Mouse (Mus musculus) embryonic facial prominence, embryonic 14.5 days (tissue): ENCODE results near the gene Slc51a. TPM values are rescaled to one million over a fixed set of nuclear protein-coding genes. Genes with fewer than 3 reads are reported as not detected.

Experiments used
- ATAC-seq: fragments of 200-750 bp; cut with Nextera tagmentation; 2 replicates; pipeline ENCODE4 v1.8.0; 2017; ENCODE audit warnings: low read depth, moderate number of reproducible peaks, moderate TSS enrichment
- DNase-seq: peaks from one replicate; pipeline ENCODE4 v3.0.0-alpha.2; 2015; ENCODE audit warnings: low spot score
- H3K27ac ChIP-seq: fragments of 300-500 bp; sonication (generic); replicated peaks from 2 replicates; pipeline ENCODE4 v1.5.1; 2014; ENCODE audit warnings: low read depth, mild to moderate bottlenecking, low read length, moderate library complexity
- H3K27me3 ChIP-seq: fragments of 300-500 bp; sonication (generic); replicated peaks from 2 replicates; pipeline ENCODE4 v1.6.1; 2014; ENCODE audit warnings: low read length; ENCODE audit not compliant: control insufficient read depth, insufficient read depth
- H3K36me3 ChIP-seq: fragments of 300-500 bp; sonication (generic); 2 replicates; pipeline ENCODE4 v1.6.1; 2014; ENCODE audit warnings: low read length, mixed read lengths; ENCODE audit not compliant: control insufficient read depth, insufficient read depth
- H3K4me1 ChIP-seq: fragments of 300-500 bp; sonication (generic); 2 replicates; pipeline ENCODE4 v1.6.1; 2014; ENCODE audit warnings: antibody characterized with exemption, low read length; ENCODE audit not compliant: control insufficient read depth, insufficient read depth
- H3K4me2 ChIP-seq: fragments of 300-500 bp; sonication (generic); 2 replicates; pipeline ENCODE4 v1.6.1; 2014; ENCODE audit warnings: low read depth, mild to moderate bottlenecking, low read length, moderate library complexity, mixed read lengths
- H3K4me3 ChIP-seq: fragments of 300-500 bp; sonication (generic); 2 replicates; pipeline ENCODE4 v1.5.1; 2014; ENCODE audit warnings: low read depth, mild to moderate bottlenecking, low read length
- H3K9ac ChIP-seq: fragments of 300-500 bp; sonication (generic); 2 replicates; pipeline ENCODE4 v1.6.1; 2014; ENCODE audit warnings: low read depth, mild to moderate bottlenecking, low read length, moderate library complexity, mixed read lengths
- H3K9me3 ChIP-seq: fragments of 300-500 bp; sonication (generic); 2 replicates; pipeline ENCODE4 v1.6.1; 2016; ENCODE audit warnings: low read length; ENCODE audit not compliant: control insufficient read depth
- WGBS: fragments of 180-500 bp; shearing (Covaris S2); extraction: QIAGEN DNeasy Blood & Tissue Kit; methylation state at CpG from one replicate; pipeline ENCODE4 v1.1.7; 2014; 5-methylcytosine and 5-hydroxymethylcytosine counted together
- polyA plus RNA-seq: library from polyadenylated mRNA; unstranded; fragments of >200 nt; fragmentation: Nextera tagmentation; extraction: Ambion mirVana; gene quantifications from 2 replicates; pipeline ENCODE4 v1.2.1, GENCODE M21; 2014

Gene Slc51a
- polyA plus RNA-seq, 1 experiment from 2014 or later: 0.29 TPM

DNA sequence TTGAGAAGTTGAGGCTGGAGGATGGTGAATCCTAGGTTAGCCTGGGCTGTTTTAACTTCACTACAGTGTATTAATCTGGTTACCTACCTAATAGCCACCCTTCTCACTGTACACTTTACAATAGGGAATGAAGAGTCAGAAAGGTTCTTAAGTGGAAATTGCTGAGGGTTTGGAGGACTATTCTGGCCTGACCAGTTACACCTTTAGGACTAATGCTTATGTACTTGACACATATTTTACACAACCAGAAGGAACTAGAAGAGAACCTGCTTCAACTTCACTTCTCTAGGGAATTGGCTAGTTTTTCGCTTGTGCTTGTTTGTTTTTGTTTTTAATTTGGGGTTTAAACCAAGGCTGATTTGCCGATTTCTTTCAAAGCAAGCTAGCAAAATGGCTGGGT is 54.5 kb downstream of the Slc51a start:
- H3K9ac ChIP-seq: no peak overlapping the region
- peaks cover 11% of the 10 kb centered on the region; the same call in 1 of the 2 replicates for H3K4me1 ChIP-seq
- DNase-seq: no peak
- H3K4me2 ChIP-seq: no peak overlapping the region
- no peaks in the 10 kb centered on the region for H3K27me3 ChIP-seq
- H3K27ac ChIP-seq: no peak overlapping the region
- no peak overlapping the region for H3K4me3 ChIP-seq
- H3K9me3 ChIP-seq: no peaks in the 10 kb centered on the region
- no peaks in the 10 kb centered on the region for H3K36me3 ChIP-seq
- WGBS: 81% methylated on average over 2 of the region's 2 CpGs
- ATAC-seq: no peak

DNA sequence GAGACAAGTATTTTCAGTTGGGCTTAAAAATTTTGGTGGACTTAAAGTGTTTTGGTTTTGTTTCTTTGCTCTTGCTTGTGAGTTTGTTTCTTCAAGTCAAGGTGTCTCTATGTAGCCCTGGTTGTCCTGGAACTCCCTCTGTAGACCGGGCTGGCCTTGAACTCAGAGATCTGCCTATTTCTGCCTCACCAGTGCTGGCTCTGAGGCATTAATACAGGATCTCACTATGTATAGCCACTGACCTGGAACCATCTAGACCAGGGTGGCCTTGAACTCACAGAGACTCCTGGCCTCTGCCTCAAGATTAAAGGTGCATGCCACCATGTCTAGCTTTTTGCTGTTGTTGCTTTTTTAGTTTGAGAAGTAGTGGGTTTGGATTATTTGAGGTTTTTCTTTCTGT is 55.8 kb downstream of the Slc51a start:
- DNase-seq: no peak
- peaks cover 11% of the 10 kb centered on the region; the same call in 1 of the 2 replicates for H3K4me1 ChIP-seq
- ATAC-seq: no peak
- peak overlapping the region; percentile 81; the same call in 1 of the 2 replicates for H3K9ac ChIP-seq
- H3K9me3 ChIP-seq: no peaks in the 10 kb centered on the region
- H3K4me2 ChIP-seq: peak overlapping the region; percentile 85
- no peaks in the 10 kb centered on the region for H3K27me3 ChIP-seq
- H3K27ac ChIP-seq: no peak overlapping the region
- H3K36me3 ChIP-seq: no peaks in the 10 kb centered on the region
- peak overlapping the region; percentile 85 for H3K4me3 ChIP-seq
- 92% methylated on average over 1 of the region's 1 CpGs for WGBS

DNA sequence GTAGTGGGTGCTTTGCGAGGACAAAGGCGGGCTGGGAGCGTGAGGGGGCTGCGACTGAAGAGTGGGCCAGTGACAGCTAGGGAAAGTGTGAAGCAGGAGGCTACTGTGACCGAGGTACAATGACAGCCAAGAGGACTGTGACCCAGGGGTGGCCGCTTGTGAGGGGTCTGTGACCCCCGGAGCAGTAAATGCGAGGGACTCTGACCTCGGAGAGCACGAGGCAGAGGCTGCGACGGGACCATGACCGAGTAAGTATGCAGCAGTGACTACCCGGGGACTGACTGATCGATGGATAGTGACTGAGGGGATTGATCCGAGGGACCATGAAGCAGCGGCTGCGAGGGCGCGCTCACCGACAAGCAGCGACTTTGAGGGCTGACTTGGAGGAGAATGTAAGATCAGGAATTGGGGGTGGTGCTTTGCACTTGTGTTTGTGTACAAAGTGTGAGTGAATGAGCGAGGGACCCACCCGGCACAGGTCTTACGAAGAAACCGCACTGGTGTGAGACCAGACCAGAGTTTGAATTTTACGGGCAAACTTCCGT is 56.6 kb downstream of the Slc51a start:
- Histone ChIP-seq H3K4me1 (peaks cover 11% of the 10 kb centered on the region; the same call in 1 of the 2 replicates), H3K27me3 (no peaks in the 10 kb centered on the region), H3K9me3 (no peaks in the 10 kb centered on the region), H3K4me2 (peak overlapping the region; percentile 85), H3K27ac (peak overlapping the region; percentile 88), H3K9ac (peak overlapping the region; percentile 81), H3K36me3 (no peaks in the 10 kb centered on the region), H3K4me3 (peak overlapping the region; percentile 85)
- under 1% methylated on average over 28 of the region's 28 CpGs for WGBS
- DNase-seq: no peak
- ATAC-seq: peak; percentile 24

DNA sequence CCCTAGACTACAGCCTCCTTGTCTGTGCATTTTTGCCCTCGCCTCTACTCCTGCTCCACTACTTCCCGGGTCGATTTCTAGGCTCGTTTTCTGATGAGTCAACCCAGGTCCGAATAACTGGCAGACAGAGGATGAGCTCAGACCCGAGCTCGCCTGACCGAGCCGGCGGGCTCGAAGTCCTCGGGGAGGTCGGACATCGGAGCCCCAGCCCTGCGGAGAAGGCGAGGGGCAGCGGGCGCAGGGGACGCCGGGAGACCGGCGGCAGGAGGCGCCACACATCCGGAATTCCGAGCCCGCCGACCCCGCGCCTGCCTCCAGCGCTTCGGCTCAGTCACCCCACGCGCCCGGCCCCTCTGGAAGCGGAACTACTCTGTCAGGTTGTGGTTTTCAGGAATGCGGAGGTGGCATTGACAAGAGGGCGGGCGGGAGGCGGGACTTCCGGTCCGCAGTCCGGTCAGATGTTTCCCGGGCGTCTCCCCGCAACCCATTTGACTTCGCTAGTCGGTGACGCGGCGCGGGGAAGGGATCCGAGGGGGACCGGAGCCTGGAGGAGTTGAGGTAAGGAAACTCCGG is 57.1 kb downstream of the Slc51a start, which contains the start of gene Pcyt1a:
TSS of gene Pcyt1a (plus strand) at position 448 of the 573 bp plus-strand sequence.
- Histone ChIP-seq H3K4me1 (peaks cover 11% of the 10 kb centered on the region; the same call in 1 of the 2 replicates), H3K36me3 (no peaks in the 10 kb centered on the region), H3K4me2 (peak within 1 kb of the TSS; percentile 85), H3K27ac (peak within 1 kb of the TSS; percentile 88), H3K27me3 (no peaks in the 10 kb centered on the region), H3K9ac (peak within 1 kb of the TSS; percentile 81), H3K4me3 (peak within 1 kb of the TSS; percentile 85), H3K9me3 (no peaks in the 10 kb centered on the region)
- DNase-seq: peak; percentile 97
- under 1% methylated on average over 39 of the region's 54 CpGs for WGBS
- peak; percentile 99 for ATAC-seq

DNA sequence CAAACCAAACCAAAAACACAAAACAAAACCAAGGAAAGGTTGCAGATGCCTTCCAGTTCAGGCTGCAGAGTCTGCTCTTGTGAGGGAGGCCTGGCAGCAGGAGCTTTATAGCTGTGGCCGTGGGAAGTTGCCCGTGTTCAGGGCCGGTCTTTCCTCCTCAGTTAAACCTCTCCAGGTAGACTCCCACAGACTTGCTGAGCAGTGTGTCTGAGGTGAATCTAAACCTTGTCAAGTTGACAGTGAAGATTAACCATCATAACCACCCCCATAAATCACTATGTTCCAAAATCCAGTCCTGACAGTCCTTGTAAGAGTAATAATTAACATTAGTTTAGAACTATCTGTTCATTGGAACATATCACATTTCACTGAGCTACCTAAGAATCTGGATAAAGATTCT is 60.2 kb downstream of the Slc51a start:
- ATAC-seq: no peak
- peaks cover 11% of the 10 kb centered on the region; the same call in 1 of the 2 replicates for H3K4me1 ChIP-seq
- 93% methylated on average over 3 of the region's 3 CpGs for WGBS
- H3K9ac ChIP-seq: no peak overlapping the region
- no peaks in the 10 kb centered on the region for H3K36me3 ChIP-seq
- no peaks in the 10 kb centered on the region for H3K27me3 ChIP-seq
- H3K9me3 ChIP-seq: no peaks in the 10 kb centered on the region
- no peak overlapping the region for H3K27ac ChIP-seq
- no peak overlapping the region for H3K4me3 ChIP-seq
- no peak overlapping the region for H3K4me2 ChIP-seq
- DNase-seq: no peak

Other genes starting within 250 kb of the Slc51a start
- gene Fbxo45, start 240.7 kb downstream of the Slc51a start, polyA plus RNA-seq: 13.4 and 14.0 TPM in 2 replicates
- 17.3 and 20.0 TPM in 2 replicates for gene Wdr53, start 240.7 kb downstream of the Slc51a start, polyA plus RNA-seq
- not detected in 2 replicates for gene Smco1, start 216.4 kb downstream of the Slc51a start, polyA plus RNA-seq
- 22.0 and 23.4 TPM in 2 replicates for gene Rnf168, start 210.4 kb downstream of the Slc51a start, polyA plus RNA-seq
- gene Ubxn7, start 155.6 kb downstream of the Slc51a start, polyA plus RNA-seq: 21.1 and 23.7 TPM in 2 replicates
- gene Tm4sf19, start 87.4 kb downstream of the Slc51a start, polyA plus RNA-seq: 0.14 TPM in 1 of 2 replicates, not detected in the other
- 29.2 and 30.4 TPM in 2 replicates for gene Tctex1d2, start 68.2 kb downstream of the Slc51a start, polyA plus RNA-seq
- gene Pcyt1a, start 57.0 kb downstream of the Slc51a start, polyA plus RNA-seq: 43.2 and 45.7 TPM in 2 replicates
- not detected in 2 replicates for gene Zdhhc19, start 8.4 kb upstream of the Slc51a start, polyA plus RNA-seq
- gene Tfrc, start 121.0 kb upstream of the Slc51a start, polyA plus RNA-seq: 40.2 and 40.4 TPM in 2 replicates
- 14.6 and 14.8 TPM in 2 replicates for gene Tnk2, start 156.0 kb upstream of the Slc51a start, polyA plus RNA-seq
- gene Muc4, start 248.0 kb upstream of the Slc51a start, polyA plus RNA-seq: 1.6 and 1.8 TPM in 2 replicates